Mouse (Mus musculus) forebrain, embryonic 14.5 days (tissue): ENCODE measurements at regions not wholly inside any gene's neighbourhood (a gene's known extent, or its start where the extent isn't known, plus 50 kb on each side); places are given as distances from the start of the nearest gene placed in this dataset.
A peak's percentile ranks its signal among the peaks of the same experiment; 100 is the strongest.

Experiments
- ATAC-seq: fragments of 200-750 bp; cut with Nextera tagmentation; 2 replicates; pipeline ENCODE4 v1.8.0; 2017; ENCODE audit warnings: mild to moderate bottlenecking, moderate library complexity
- DNase-seq: peaks from one replicate; pipeline ENCODE4 v3.0.0-alpha.2; 2015; ENCODE audit warnings: low spot score
- H3K27ac ChIP-seq: fragments of 300-500 bp; sonication (generic); 2 replicates; pipeline ENCODE4 v1.5.1; 2014; ENCODE audit warnings: low read depth, mild to moderate bottlenecking, control low read depth, low read length, moderate library complexity
- H3K27me3 ChIP-seq: fragments of 300-500 bp; sonication (generic); replicated peaks from 2 replicates; pipeline ENCODE4 v1.6.1; 2014; ENCODE audit warnings: low read length, control low read depth, mixed read lengths; ENCODE audit not compliant: control insufficient read depth, insufficient read depth
- H3K36me3 ChIP-seq: fragments of 300-500 bp; sonication (generic); 2 replicates; pipeline ENCODE4 v1.6.1; 2014; ENCODE audit warnings: low read length, control low read depth; ENCODE audit not compliant: control insufficient read depth, insufficient read depth
- H3K4me1 ChIP-seq: fragments of 300-500 bp; sonication (generic); 2 replicates; pipeline ENCODE4 v1.6.1; 2014; ENCODE audit warnings: antibody characterized with exemption, low read length, control low read depth; ENCODE audit not compliant: control insufficient read depth, insufficient read depth
- H3K4me2 ChIP-seq: fragments of 300-500 bp; sonication (generic); 2 replicates; pipeline ENCODE4 v1.6.1; 2014; ENCODE audit warnings: mild to moderate bottlenecking, control low read depth, low read length
- H3K4me3 ChIP-seq: fragments of 300-500 bp; sonication (generic); 2 replicates; pipeline ENCODE4 v1.5.1; 2014; ENCODE audit warnings: low read depth, low read length, control low read depth
- H3K9ac ChIP-seq: fragments of 300-500 bp; sonication (generic); 2 replicates; pipeline ENCODE4 v1.6.1; 2014; ENCODE audit warnings: mild to moderate bottlenecking, low read length, control low read depth, moderate library complexity
- H3K9me3 ChIP-seq: fragments of 300-500 bp; sonication (generic); replicated peaks from 2 replicates; pipeline ENCODE4 v1.6.1; 2016; ENCODE audit warnings: low read length, control low read depth, mixed read lengths; ENCODE audit not compliant: control insufficient read depth
- WGBS: fragments of 180-500 bp; shearing (Covaris S2); extraction: QIAGEN DNeasy Blood & Tissue Kit; methylation state at CpG from one replicate; pipeline ENCODE4 v1.1.7; 2014; 5-methylcytosine and 5-hydroxymethylcytosine counted together

DNA sequence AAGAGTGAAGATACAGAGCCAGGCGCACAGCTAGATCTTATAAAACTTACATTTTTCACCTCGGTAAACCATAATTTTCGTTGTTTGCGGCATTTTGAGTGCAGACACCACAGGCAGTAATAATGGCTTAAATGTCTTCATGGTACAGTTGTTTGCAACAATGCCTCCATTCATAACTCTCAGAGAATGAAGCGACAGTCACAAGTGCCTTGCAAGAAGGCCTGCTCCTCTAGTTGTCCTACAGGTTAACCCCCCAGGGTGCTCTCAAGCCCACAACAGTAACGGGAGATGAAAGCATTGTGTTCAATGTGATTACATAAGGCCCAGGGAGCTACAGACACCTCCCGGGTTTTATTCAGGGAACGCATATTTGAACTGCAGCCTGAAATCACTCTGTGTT, 150.1 kb upstream of the Fat1 start:
- Histone ChIP-seq H3K4me1 (peaks cover 3% of the 10 kb centered on the region), H3K4me2 (no peak overlapping the region), H3K27ac (no peak overlapping the region), H3K4me3 (no peak overlapping the region), H3K27me3 (no peaks in the 10 kb centered on the region), H3K9ac (no peak overlapping the region), H3K36me3 (no peaks in the 10 kb centered on the region), H3K9me3 (no peaks in the 10 kb centered on the region)
- no peak for ATAC-seq
- DNase-seq: peak; percentile 25
- 26% methylated on average over 8 of the region's 8 CpGs for WGBS

DNA sequence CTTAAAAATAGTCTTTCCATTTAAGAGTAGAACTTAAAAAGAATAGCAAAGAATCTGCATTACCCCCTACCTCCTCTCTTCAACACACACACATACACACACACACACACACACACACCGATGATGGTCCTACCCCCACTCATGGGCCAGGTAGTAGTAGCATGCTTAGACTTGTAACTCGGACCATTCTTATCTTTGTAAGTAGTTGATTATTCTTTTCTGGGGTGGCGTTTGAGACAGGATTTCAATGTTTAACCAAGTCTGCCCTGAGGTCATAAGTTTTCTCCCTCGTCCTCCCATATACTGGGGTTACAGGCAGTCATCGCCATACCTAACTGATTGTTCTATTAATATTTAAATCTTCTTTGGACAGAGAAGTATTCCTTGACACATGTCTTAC, 148.5 kb upstream of the Fat1 start:
- Histone ChIP-seq H3K4me1 (peaks cover 3% of the 10 kb centered on the region), H3K9ac (no peak overlapping the region), H3K4me2 (no peak overlapping the region), H3K27ac (no peak overlapping the region), H3K36me3 (no peaks in the 10 kb centered on the region), H3K27me3 (no peaks in the 10 kb centered on the region), H3K9me3 (no peaks in the 10 kb centered on the region), H3K4me3 (no peak overlapping the region)
- ATAC-seq: no peak
- no peak for DNase-seq
- 90% methylated on average over 5 of the region's 5 CpGs for WGBS

DNA sequence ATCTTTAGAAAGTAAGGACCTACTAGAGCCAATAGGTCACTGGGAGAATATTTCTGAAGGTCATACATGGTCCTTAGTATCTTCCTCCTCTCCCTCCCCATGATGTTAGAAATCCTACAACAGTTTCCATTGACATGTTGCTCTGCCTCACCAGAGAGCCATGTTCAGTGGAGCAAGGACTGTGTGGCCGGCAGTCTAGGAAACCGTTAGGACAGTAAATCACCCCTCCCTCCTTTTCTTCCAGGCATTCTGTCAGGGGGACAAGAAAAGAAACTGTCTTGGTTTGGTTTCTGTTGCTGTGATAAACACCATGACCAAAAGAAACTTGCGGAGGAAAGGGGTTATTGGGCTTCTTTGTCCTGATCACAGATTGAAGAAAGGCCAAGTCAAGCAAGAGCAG, 147.0 kb upstream of the Fat1 start:
- H3K27ac ChIP-seq: no peak overlapping the region
- no peak overlapping the region for H3K4me2 ChIP-seq
- no peak overlapping the region for H3K4me3 ChIP-seq
- no peak for DNase-seq
- H3K4me1 ChIP-seq: peaks cover 3% of the 10 kb centered on the region
- H3K27me3 ChIP-seq: no peaks in the 10 kb centered on the region
- ATAC-seq: no peak
- WGBS: 85% methylated on average over 3 of the region's 3 CpGs
- no peaks in the 10 kb centered on the region for H3K36me3 ChIP-seq
- no peak overlapping the region for H3K9ac ChIP-seq
- H3K9me3 ChIP-seq: no peaks in the 10 kb centered on the region

DNA sequence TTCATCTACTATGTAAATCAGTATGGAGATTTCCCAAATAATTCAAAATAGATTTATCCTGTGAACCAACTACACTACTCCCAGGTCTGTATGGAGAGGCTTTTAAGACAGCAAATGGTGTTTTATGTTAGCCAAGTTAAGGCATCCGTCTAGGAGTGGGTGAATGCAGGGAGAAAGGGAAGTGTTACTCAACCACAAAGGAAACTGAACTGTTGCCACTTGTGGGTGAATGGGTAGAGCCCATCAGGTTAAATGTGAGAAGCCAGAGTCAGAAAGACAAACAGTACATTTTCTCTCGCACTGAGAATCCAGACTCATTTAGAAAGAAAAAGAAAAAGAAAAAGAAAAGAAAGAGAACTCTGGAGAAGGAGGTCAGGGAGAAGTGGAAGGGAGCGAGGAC, 135.7 kb upstream of the Fat1 start:
- DNase-seq (no peak), ATAC-seq (no peak)
- Histone ChIP-seq H3K9me3 (no peaks in the 10 kb centered on the region), H3K4me2 (no peak overlapping the region), H3K27ac (no peak overlapping the region), H3K27me3 (no peaks in the 10 kb centered on the region), H3K4me3 (no peak overlapping the region), H3K36me3 (no peaks in the 10 kb centered on the region), H3K9ac (no peak overlapping the region), H3K4me1 (no peaks in the 10 kb centered on the region)
- WGBS: 79% methylated on average over 3 of the region's 3 CpGs

DNA sequence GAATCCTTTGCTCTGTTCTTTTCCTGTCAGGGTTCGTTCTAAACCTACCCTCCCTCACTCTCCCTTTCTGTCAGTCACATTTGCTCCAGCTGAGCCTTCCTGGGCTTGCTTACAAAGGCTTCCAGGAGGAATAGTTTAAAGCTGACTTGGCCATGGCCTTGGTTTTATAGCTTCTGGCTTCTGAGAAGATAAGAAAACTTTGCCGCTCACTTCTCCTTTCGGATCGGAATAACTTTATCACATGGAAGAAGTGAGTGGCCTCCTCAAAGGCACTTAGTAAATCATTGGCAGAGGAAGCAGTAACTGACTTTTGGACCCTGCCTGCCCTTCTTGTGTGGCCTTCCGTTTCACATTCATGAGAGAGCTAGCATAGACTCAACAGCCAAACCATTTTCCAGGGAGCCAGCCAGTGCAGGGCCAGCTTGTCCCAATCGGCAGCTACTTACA, 134.4 kb upstream of the Fat1 start:
- no peaks in the 10 kb centered on the region for H3K36me3 ChIP-seq
- ATAC-seq: no peak

DNA sequence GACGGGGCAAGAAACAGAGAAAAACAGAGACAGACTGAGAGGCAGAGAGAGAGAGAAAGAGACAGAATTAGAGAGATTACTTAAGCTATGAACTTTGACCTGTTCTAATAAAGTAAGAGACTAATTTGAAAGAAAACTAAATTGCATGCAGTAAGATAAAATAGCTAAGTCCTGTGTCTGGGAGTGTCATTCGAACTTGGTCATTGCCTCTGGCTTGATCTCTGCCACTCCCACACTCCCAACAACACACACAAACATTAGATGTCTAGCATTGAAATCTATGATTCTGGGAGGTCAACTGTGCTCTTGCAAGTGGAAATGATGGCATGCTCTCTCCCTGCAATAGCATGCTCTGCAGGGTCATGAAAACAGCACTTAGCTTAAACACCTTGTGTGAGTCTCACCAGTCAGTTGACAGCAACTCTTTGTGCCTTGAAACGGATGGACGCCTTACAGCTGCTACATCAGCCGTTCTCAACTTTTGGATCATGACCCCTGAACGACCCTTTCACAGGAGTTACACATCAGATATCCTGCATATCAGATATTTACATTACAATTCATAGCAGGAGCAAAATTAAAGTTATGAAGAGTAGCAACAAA, 133.5 kb upstream of the Fat1 start:
- Histone ChIP-seq H3K4me3 (no peak overlapping the region), H3K9me3 (no peaks in the 10 kb centered on the region), H3K4me2 (no peak overlapping the region), H3K9ac (no peak overlapping the region), H3K27ac (no peak overlapping the region), H3K4me1 (no peaks in the 10 kb centered on the region), H3K36me3 (no peaks in the 10 kb centered on the region), H3K27me3 (no peaks in the 10 kb centered on the region)
- DNase-seq (no peak), ATAC-seq (no peak)
- 63% methylated on average over 6 of the region's 6 CpGs for WGBS

More for the DNA sequence above, 134.4 kb upstream of the Fat1 start:
- Histone ChIP-seq H3K4me1 (no peaks in the 10 kb centered on the region), H3K9ac (no peak overlapping the region), H3K4me3 (no peak overlapping the region), H3K27me3 (no peaks in the 10 kb centered on the region), H3K4me2 (no peak overlapping the region), H3K27ac (no peak overlapping the region), H3K9me3 (no peaks in the 10 kb centered on the region)
- WGBS: 80% methylated on average over 6 of the region's 6 CpGs
- DNase-seq: no peak

DNA sequence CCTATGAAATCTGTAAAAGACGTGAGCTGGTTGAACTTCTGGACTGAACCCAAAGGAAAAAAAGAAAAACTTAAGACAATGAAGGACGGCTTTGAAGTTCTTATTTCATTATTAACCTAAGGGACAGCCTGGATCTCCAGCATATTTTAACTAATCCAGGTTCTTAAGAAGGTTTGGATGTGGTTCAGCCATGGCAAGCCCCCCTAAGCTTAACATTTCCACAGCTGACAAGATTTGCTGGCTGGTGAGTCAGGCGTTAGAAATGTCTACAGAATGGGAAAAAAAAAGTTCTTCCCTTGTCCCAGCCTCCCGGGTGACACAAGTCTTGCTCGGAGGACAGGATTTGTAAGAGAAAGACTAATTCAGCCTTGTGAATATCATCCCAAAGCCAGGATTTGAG, 132.9 kb upstream of the Fat1 start:
- Histone ChIP-seq H3K4me2 (no peak overlapping the region), H3K9me3 (no peaks in the 10 kb centered on the region), H3K27me3 (no peaks in the 10 kb centered on the region), H3K4me3 (no peak overlapping the region), H3K9ac (no peak overlapping the region), H3K27ac (no peak overlapping the region), H3K36me3 (no peaks in the 10 kb centered on the region), H3K4me1 (no peaks in the 10 kb centered on the region)
- ATAC-seq (no peak), DNase-seq (no peak)
- WGBS: 57% methylated on average over 5 of the region's 5 CpGs

DNA sequence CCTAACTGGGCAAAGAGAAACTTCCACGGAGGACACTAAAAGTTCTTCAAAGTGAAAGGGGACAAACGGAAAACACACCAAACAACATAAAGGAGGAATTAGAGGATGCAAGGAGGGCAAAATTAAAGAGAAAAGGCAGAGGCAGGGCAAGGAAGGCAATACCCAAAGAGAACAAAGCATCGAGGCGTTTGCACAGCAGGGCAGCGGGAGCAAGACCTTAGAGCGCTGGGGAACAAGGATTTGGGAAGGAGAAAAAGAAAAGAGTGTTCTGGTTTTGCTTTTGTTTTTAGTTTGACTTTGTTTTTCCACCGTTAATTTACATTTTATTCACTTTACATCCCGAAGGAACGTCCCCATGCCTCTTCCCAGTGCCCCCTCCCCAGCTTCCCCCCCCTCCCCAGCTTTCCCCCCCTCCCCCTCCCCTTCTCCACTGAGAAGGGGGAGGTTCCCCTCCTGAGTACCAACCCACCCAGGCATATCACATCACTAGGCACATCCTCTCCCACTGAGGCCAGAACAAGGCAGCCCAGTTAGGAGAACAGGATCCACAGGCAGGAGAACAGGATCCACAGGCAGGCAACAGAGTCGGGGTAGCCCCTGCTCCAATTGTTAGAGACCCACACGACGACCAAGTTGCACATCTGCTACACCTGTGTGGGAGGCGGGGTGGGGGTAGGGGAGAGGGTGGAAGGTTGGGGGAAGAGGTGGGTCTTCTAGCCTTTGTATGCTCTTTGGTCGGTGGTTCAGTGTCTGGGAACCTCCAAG, 130.7 kb upstream of the Fat1 start:
- ATAC-seq (no peak), DNase-seq (no peak)
- H3K4me3 ChIP-seq: no peak overlapping the region
- 21% methylated on average over 14 of the region's 14 CpGs for WGBS
- H3K27ac ChIP-seq: no peak overlapping the region
- no peak overlapping the region for H3K9ac ChIP-seq
- H3K27me3 ChIP-seq: no peaks in the 10 kb centered on the region
- H3K4me2 ChIP-seq: no peak overlapping the region
- no peaks in the 10 kb centered on the region for H3K4me1 ChIP-seq
- H3K36me3 ChIP-seq: no peaks in the 10 kb centered on the region
- H3K9me3 ChIP-seq: no peaks in the 10 kb centered on the region

DNA sequence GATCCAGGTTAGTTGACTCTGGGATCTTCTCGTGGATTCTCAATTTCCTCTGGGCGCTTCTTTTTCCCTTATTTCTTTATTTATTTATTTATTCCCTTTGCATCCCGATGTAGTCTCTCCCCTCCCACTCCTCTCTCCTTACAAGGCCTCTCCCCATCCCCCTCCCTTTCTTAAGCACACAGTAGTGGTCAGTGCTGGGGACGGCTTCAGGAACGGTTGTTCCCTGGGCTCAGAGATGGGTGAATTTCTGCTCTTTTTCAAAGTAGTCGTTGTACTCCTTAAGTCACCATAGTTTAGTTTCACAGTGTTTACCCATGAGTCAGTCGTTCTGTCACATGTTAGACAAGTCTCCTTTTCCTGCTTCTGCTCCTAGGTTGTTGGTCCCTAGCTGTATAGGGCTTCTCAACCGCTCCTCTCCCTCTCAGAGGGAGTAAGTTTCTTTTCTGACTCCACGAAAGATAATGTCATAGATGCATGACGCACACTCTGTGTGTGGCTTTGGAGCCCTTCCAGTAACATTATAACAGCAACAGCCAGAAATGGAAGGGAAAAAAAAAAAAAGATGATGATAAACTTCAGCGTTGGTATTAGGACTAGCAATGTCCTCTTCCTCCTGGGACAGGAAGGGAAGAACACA, 129.9 kb upstream of the Fat1 start:
- H3K27ac ChIP-seq: no peak overlapping the region
- 74% methylated on average over 11 of the region's 11 CpGs for WGBS
- H3K9me3 ChIP-seq: no peaks in the 10 kb centered on the region
- no peak for ATAC-seq
- H3K27me3 ChIP-seq: no peaks in the 10 kb centered on the region
- H3K4me1 ChIP-seq: no peaks in the 10 kb centered on the region
- no peak overlapping the region for H3K4me2 ChIP-seq
- H3K36me3 ChIP-seq: no peaks in the 10 kb centered on the region
- no peak for DNase-seq
- H3K4me3 ChIP-seq: no peak overlapping the region
- H3K9ac ChIP-seq: no peak overlapping the region
